Mouse (Mus musculus): ENCODE measurements around the gene Ptrh1. TPM values are rescaled to one million over a fixed set of nuclear protein-coding genes. Genes with fewer than 3 reads are reported as not detected.

Ptrh1 gene
- polyA plus RNA-seq, 1 experiment from 2014 or later: 3.4 TPM

- DNase-seq (ENCODE audit: low spot score): no peak
- Histone ChIP-seq H3K4me3 (ENCODE audit: low read depth, low read length) (no peak overlapping the region), H3K9ac (ENCODE audit: low read length) (no peak overlapping the region), H3K27ac (ENCODE audit: low read depth, low read length) (no peak overlapping the region), H3K4me1 (ENCODE audit: control insufficient read depth, insufficient read depth, low read length) (peaks cover 8% of the 10 kb centered on the region), H3K27me3 (ENCODE audit: control insufficient read depth, insufficient read depth, low read length) (no peaks in the 10 kb centered on the region), H3K36me3 (ENCODE audit: control insufficient read depth, insufficient read depth, low read length) (peaks cover 3% of the 10 kb centered on the region), H3K4me2 (ENCODE audit: low read depth) (no peak overlapping the region), H3K9me3 (ENCODE audit: control insufficient read depth, low read length) (no peaks in the 10 kb centered on the region)
- 92% methylated on average over 16 of the region's 16 CpGs for WGBS
- no peak for ATAC-seq (ENCODE audit: insufficient read depth, low FRiP score, low TSS enrichment)
Observed at GRCm38 (mm10) chr2:32749082-32749481, 26.5 kb upstream of the Ptrh1 start.

GRCm38 (mm10) chr2:32750199-32750598, 25.4 kb upstream of the Ptrh1 start:
- Histone ChIP-seq H3K9me3 (ENCODE audit: control insufficient read depth, low read length) (no peaks in the 10 kb centered on the region), H3K36me3 (ENCODE audit: control insufficient read depth, insufficient read depth, low read length) (peaks cover 3% of the 10 kb centered on the region), H3K4me1 (ENCODE audit: control insufficient read depth, insufficient read depth, low read length) (peaks cover 8% of the 10 kb centered on the region), H3K4me3 (ENCODE audit: low read depth, low read length) (no peak overlapping the region), H3K27me3 (ENCODE audit: control insufficient read depth, insufficient read depth, low read length) (no peaks in the 10 kb centered on the region), H3K9ac (ENCODE audit: low read length) (no peak overlapping the region), H3K27ac (ENCODE audit: low read depth, low read length) (no peak overlapping the region; the same call in 1 of the 2 replicates), H3K4me2 (ENCODE audit: low read depth) (no peak overlapping the region)
- 74% methylated on average over 7 of the region's 7 CpGs for WGBS
- DNase-seq (ENCODE audit: low spot score): no peak
- no peak for ATAC-seq (ENCODE audit: insufficient read depth, low FRiP score, low TSS enrichment)

GRCm38 (mm10) chr2:32750887-32751664, 24.5 kb upstream of the Ptrh1 start:
- Histone ChIP-seq H3K4me3 (ENCODE audit: low read depth, low read length) (peak overlapping the region; percentile 29), H3K36me3 (ENCODE audit: control insufficient read depth, insufficient read depth, low read length) (peaks cover 3% of the 10 kb centered on the region), H3K4me2 (ENCODE audit: low read depth) (peak overlapping the region; percentile 47), H3K4me1 (ENCODE audit: control insufficient read depth, insufficient read depth, low read length) (peaks cover 8% of the 10 kb centered on the region), H3K27ac (ENCODE audit: low read depth, low read length) (peak overlapping the region; percentile 68), H3K9me3 (ENCODE audit: control insufficient read depth, low read length) (no peaks in the 10 kb centered on the region), H3K9ac (ENCODE audit: low read length) (0 out of 2 replicates have a peak overlapping the region, but pooled peaks have one; percentile 16), H3K27me3 (ENCODE audit: control insufficient read depth, insufficient read depth, low read length) (no peaks in the 10 kb centered on the region)
- ATAC-seq (ENCODE audit: insufficient read depth, low FRiP score, low TSS enrichment) (peak; percentile 75), DNase-seq (ENCODE audit: low spot score) (peak; percentile 88)
- WGBS: 5% methylated on average over 31 of the region's 31 CpGs

GRCm38 (mm10) chr2:32751665-32752033, 23.9 kb upstream of the Ptrh1 start:
- 24% methylated on average over 10 of the region's 10 CpGs for WGBS
- H3K9ac ChIP-seq (ENCODE audit: low read length): peak overlapping the region; percentile 30; the same call in 1 of the 2 replicates
- H3K4me3 ChIP-seq (ENCODE audit: low read depth, low read length): peak overlapping the region; percentile 29
- DNase-seq (ENCODE audit: low spot score) (no peak), ATAC-seq (ENCODE audit: insufficient read depth, low FRiP score, low TSS enrichment) (no peak)
- peaks cover 8% of the 10 kb centered on the region for H3K4me1 ChIP-seq (ENCODE audit: control insufficient read depth, insufficient read depth, low read length)
- peak overlapping the region; percentile 47 for H3K4me2 ChIP-seq (ENCODE audit: low read depth)
- peak overlapping the region; percentile 68 for H3K27ac ChIP-seq (ENCODE audit: low read depth, low read length)
- no peaks in the 10 kb centered on the region for H3K9me3 ChIP-seq (ENCODE audit: control insufficient read depth, low read length)
- H3K27me3 ChIP-seq (ENCODE audit: control insufficient read depth, insufficient read depth, low read length): no peaks in the 10 kb centered on the region
- H3K36me3 ChIP-seq (ENCODE audit: control insufficient read depth, insufficient read depth, low read length): peaks cover 3% of the 10 kb centered on the region

- peaks cover 8% of the 10 kb centered on the region for H3K4me1 ChIP-seq (ENCODE audit: control insufficient read depth, insufficient read depth, low read length)
- no peak overlapping the region for H3K9ac ChIP-seq (ENCODE audit: low read length)
- no peaks in the 10 kb centered on the region for H3K27me3 ChIP-seq (ENCODE audit: control insufficient read depth, insufficient read depth, low read length)
- H3K4me3 ChIP-seq (ENCODE audit: low read depth, low read length): no peak overlapping the region
- H3K9me3 ChIP-seq (ENCODE audit: control insufficient read depth, low read length): no peaks in the 10 kb centered on the region
- H3K36me3 ChIP-seq (ENCODE audit: control insufficient read depth, insufficient read depth, low read length): peaks cover 3% of the 10 kb centered on the region
- H3K4me2 ChIP-seq (ENCODE audit: low read depth): no peak overlapping the region
- no peak overlapping the region for H3K27ac ChIP-seq (ENCODE audit: low read depth, low read length)
- peak; percentile 29 for DNase-seq (ENCODE audit: low spot score)
- 68% methylated on average over 10 of the region's 10 CpGs for WGBS
- no peak for ATAC-seq (ENCODE audit: insufficient read depth, low FRiP score, low TSS enrichment)
Observed at GRCm38 (mm10) chr2:32752181-32752580, 23.4 kb upstream of the Ptrh1 start.

DNA sequence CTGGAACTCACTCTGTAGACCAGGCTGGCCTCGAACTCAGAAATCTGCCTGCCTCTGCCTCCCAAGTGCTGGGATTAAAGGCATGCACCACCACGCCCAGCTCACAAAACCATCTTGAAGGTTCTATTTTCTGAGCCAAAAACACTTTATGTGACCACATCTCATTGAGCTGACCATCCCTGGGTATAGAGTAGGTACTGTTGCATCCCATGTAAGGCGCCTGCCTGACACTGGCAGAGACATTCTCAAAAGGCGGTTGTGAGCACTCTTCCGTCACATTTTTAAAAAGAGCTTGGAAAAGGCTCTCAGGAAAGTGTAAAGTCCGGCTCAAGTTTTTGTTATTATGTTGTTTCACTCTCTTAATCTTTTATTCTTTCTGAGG, 18.9 kb upstream of the Ptrh1 start:
- Histone ChIP-seq H3K27ac (ENCODE audit: low read depth, low read length) (no peak overlapping the region), H3K4me2 (ENCODE audit: low read depth) (no peak overlapping the region), H3K9ac (ENCODE audit: low read length) (no peak overlapping the region)

DNA sequence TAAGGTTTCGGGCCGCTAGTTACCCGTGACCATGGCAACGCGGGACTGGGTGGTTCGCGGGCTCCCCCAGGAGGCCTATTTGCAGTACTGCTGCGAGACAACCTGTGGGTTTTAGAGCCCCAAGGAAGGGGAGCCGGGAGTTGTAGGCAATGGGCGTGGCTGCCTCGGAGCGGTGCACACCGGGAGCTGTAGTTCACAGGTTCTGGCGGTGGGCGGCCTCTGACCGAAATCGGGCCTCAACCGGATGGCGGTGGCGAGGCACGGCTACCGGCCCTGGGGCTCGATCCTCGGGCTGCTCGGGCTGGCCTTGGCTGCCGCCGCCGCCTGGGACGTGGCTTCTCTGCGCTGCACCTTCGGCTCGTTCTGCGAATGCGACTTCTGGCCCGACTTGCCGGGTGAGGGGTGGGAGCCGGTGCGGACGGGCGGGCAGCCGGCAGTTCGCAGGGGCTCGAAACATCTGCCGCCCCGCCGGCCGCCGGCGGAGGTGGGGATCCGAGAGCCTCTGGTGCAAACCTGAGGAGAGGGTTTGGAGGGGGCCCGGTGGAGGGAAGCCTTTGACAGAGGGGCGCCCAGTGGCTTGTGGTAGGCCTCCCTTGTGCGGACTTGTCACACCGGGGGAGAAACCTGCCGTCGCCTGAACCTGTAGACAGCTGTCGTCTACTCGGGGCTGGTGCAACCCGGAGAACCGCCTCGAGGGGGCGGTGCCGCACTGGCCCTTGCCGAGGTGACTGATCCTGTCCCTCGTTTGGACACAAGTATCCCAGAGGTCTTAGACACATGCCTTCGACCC, 18.3 kb upstream of the Ptrh1 start, which contains the start of gene Tor2a:
Tor2a (plus strand) TSS at position 179 of the 790 bp plus-strand sequence.
- peak within 1 kb of the TSS; percentile 64 for H3K4me3 ChIP-seq (ENCODE audit: low read depth, low read length)
- H3K36me3 ChIP-seq (ENCODE audit: control insufficient read depth, insufficient read depth, low read length): peaks cover 5% of the 10 kb centered on the region
- H3K9ac ChIP-seq (ENCODE audit: low read length): peak within 1 kb of the TSS; percentile 86
- H3K27me3 ChIP-seq (ENCODE audit: control insufficient read depth, insufficient read depth, low read length): no peaks in the 10 kb centered on the region
- 0 out of 2 replicates have a peak, but pooled peaks cover 4% of the 10 kb centered on the region for H3K4me1 ChIP-seq (ENCODE audit: control insufficient read depth, insufficient read depth, low read length)
- peak; percentile 96 for DNase-seq (ENCODE audit: low spot score)
- peak within 1 kb of the TSS; percentile 75 for H3K27ac ChIP-seq (ENCODE audit: low read depth, low read length)
- H3K4me2 ChIP-seq (ENCODE audit: low read depth): peak within 1 kb of the TSS; percentile 52
- under 1% methylated on average over 63 of the region's 66 CpGs for WGBS
- no peaks in the 10 kb centered on the region for H3K9me3 ChIP-seq (ENCODE audit: control insufficient read depth, low read length)
- ATAC-seq (ENCODE audit: insufficient read depth, low FRiP score, low TSS enrichment): peak; percentile 89

More for the DNA sequence above, 18.9 kb upstream of the Ptrh1 start:
- ATAC-seq (ENCODE audit: insufficient read depth, low FRiP score, low TSS enrichment) (0 out of 2 replicates have a peak, but pooled peaks have one; percentile 54), DNase-seq (ENCODE audit: low spot score) (no peak)
- Histone ChIP-seq H3K4me1 (ENCODE audit: control insufficient read depth, insufficient read depth, low read length) (peaks cover 4% of the 10 kb centered on the region; the same call in 1 of the 2 replicates), H3K4me3 (ENCODE audit: low read depth, low read length) (no peak overlapping the region), H3K27me3 (ENCODE audit: control insufficient read depth, insufficient read depth, low read length) (no peaks in the 10 kb centered on the region), H3K9me3 (ENCODE audit: control insufficient read depth, low read length) (no peaks in the 10 kb centered on the region), H3K36me3 (ENCODE audit: control insufficient read depth, insufficient read depth, low read length) (peaks cover 4% of the 10 kb centered on the region)
- WGBS: 22% methylated on average over 5 of the region's 6 CpGs

DNA sequence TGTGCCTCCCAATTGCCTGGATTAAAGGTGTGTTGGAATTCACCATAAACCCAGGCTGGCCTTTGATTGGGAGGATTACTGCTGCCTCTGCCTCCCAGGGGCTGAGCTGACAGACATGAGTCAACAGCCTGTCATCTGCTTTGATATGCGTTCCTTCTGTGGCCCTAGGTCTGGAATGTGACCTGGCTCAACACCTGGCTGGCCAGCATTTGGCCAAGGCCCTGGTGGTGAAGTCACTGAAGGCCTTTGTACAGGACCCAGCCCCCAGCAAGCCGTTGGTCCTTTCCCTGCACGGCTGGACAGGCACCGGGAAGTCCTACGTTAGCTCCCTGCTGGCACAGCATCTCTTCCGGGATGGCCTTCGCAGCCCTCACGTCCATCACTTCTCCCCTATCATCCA, 17.1 kb upstream of the Ptrh1 start:
- ATAC-seq (ENCODE audit: insufficient read depth, low FRiP score, low TSS enrichment): no peak

More for the DNA sequence above, 17.1 kb upstream of the Ptrh1 start:
- Histone ChIP-seq H3K4me2 (ENCODE audit: low read depth) (no peak overlapping the region), H3K36me3 (ENCODE audit: control insufficient read depth, insufficient read depth, low read length) (peaks cover 6% of the 10 kb centered on the region), H3K9ac (ENCODE audit: low read length) (no peak overlapping the region), H3K27me3 (ENCODE audit: control insufficient read depth, insufficient read depth, low read length) (no peaks in the 10 kb centered on the region), H3K9me3 (ENCODE audit: control insufficient read depth, low read length) (no peaks in the 10 kb centered on the region), H3K4me3 (ENCODE audit: low read depth, low read length) (no peak overlapping the region), H3K4me1 (ENCODE audit: control insufficient read depth, insufficient read depth, low read length) (0 out of 2 replicates have a peak, but pooled peaks cover 4% of the 10 kb centered on the region), H3K27ac (ENCODE audit: low read depth, low read length) (no peak overlapping the region)
- 66% methylated on average over 8 of the region's 8 CpGs for WGBS
- DNase-seq (ENCODE audit: low spot score): no peak

Measured in neural tube, embryonic 11.5 days (tissue).